Mouse (Mus musculus): ENCODE results near the gene Eva1b. TPM values are rescaled to one million over a fixed set of nuclear protein-coding genes. Genes with fewer than 3 reads are reported as not detected.

Gene Eva1b
- total RNA-seq (2021): 1 to 10 TPM; 6.5 to 7.0 TPM
- long read RNA-seq, experiment 1, partial matches to known transcripts: 0 of 5 reads
- long read RNA-seq, experiment 1, other reads (novel, unspliced or antisense): 0 of 5 reads
- long read RNA-seq, experiment 2, partial matches to known transcripts: 1 of 5 reads
- long read RNA-seq, experiment 2, other reads (novel, unspliced or antisense): 0 of 5 reads

DNA sequence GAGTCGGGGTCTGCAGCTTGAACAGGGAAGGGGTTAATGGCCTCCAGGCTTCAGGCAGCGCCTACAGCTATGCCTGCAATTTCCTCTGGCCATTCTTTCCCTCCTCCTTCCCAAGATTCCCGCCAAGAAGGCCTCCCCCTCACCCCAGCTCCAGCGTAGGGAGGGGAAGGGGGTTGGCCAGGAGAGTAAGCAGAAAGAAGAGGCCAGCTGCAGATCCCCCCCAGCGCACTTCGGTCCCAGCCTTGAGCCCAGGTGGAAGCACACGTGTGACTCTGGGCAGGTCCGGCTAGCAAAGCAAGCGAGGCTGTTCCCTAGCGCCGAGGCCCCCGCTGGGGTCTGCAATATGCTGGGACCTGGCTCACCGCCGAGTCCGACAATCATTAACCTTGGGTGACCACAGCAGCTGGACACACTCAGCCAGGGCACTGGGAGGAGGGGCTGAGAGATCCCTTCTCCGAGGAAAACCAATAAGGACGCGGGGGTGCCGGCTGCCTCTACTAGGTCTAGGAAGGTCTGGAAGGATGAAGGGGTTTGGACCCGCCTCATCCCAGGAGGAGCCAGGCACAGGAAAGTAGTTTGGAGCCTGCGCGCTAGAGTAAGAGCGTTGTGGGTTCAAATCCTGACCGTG is at the start of gene Eva1b:
TSS of gene Eva1b (plus strand) at position 212 of the 628 bp plus-strand sequence.
- intact Hi-C loops (cut with DNase I): no loop called here
- no peak for DNase-seq (ENCODE audit: low spot score in 2 of 2)

DNA sequence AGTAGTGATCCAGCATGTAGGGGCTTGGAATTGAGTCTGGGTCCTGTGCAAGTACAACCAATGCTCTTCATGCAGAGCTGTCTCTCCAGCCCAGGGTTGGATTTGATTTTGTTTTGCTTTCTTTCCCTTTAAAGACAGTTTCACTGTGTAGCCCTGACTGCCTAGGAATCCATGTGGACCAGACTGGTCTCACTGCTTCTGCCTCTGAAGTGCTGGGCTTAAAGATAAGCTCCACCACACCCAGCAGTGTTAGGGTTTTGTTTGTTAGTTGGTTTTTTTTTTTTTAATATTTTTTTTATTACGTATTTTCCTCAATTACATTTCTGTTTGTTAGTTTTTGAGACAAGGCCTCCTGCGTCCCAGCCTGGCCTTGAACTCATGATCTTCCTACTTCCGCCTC is 48.2 kb upstream of the Eva1b start:
- intact Hi-C loops (cut with DNase I): no loop called here
- DNase-seq (ENCODE audit: low spot score in 2 of 2): no peak

DNA sequence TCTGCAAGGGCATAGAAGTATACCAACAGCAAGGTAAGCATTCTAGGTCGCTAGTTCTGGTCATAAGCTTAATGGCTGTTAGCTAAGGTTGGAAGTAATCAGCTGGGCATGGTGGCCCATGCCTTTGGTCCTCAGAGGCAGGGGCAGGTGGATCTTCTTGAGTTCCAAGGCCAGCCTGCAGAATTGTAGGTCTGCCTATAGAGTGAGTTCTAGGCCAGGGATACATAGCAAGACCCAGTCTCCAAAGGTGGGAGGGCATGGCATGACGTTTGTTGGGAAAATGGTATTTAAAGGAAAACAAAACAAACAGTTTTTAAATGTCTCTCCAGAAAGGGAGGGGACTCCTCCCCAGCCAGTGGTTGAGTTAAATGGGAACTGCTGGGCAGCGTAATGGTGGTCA is 46.8 kb upstream of the Eva1b start:
- intact Hi-C loops (cut with DNase I): no loop called here
- no peak for DNase-seq (ENCODE audit: low spot score in 2 of 2)

DNA sequence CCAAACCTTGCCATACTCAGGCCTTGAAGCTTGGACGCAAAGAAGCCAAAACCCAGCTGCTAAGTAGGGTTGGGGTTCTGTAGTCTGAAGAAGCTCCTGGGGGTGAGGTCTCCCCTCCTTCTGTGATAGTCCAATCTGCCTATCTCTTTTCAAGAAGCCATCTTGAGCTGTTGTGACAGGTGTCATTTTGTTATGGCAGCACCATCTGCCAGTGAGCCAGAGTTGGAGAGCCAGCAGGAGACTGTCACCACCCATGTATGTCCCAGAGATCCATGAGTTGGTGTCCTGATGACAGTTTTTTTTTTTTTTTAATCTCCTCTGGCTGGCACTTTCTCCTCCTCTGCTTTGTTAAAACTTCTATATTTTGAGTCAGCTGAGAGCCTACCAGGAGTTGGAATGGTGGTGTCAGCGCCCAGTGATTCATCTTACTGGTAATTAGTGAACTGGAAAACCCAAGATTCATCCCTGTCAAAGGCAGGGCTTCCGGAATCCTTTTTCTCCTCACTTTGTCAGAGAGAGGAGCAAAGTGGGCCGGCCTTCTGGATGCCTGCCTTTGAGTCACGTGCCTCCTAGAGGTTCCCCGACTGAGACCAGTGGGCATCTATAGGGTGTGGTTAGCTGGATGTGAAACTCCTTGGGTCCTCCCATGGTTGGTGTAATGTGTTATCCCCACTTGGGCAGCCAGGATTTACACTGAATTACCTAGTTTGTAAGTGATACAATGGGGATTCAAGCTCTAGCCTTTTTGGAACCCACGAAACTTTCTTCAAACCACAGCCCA is 45.3 kb upstream of the Eva1b start:
- DNase-seq (ENCODE audit: low spot score in 2 of 2): peak in 1 of 2 experiments; percentile 22
- intact Hi-C loops (cut with DNase I): no loop called here

DNA sequence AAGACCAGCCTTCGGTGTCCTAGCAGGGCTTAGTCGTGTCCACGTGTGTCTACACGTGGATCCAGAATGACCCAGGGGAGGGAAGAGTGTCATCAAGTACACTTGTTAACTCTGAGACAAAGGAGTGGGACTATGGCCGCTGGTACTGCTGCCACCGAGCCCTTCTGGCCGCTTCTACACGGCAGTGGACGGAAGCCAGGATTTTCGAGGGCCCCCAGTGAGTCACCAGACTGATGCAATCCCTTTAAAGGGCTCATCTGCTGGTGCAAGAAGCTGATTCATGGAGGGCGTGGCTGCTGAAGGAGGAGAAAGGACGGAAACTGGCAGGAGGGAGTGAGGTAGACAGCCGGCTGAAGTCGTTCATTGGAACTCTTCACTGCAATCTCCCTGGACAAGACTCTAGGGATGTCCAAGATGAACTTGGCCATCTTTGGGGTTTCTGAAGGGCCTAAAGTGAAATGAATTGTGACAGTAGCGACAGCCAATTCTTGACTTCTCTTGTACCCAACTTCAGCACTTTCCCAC is 44.4 kb upstream of the Eva1b start:
- peak; percentile 84 to 90 for DNase-seq (ENCODE audit: low spot score in 2 of 2)
- intact Hi-C loops (cut with DNase I): no loop called here

DNA sequence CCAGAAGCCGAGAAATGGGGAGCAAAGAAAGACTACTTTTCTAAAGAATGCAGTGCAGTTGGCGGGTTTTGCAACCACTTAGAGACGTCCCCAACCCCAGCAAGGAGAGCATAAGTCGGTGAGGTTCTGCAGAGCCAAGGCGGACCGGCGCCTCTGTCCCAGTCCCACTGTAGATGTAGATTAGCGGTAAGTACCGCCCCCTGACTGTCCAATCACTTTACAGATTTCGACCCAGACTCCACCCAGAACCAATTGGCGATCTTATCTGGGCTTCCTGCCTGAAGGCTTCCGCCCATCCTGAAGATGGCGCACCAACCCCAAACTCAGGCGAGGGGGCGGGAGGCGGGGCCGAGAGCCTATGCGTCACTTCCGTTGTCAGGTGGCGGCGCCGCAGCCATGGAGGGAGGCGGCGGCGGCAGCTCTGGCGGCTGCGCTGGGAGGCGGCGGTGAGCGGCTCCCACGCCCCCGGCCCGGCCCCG is 43.9 kb upstream of the Eva1b start, which contains the start of gene Stk40:
TSS of gene Stk40 (plus strand) at position 368 of the 479 bp plus-strand sequence.
- DNase-seq (ENCODE audit: low spot score in 2 of 2): peak; percentile 96 to 98
- intact Hi-C loops (cut with DNase I): no loop called here

DNA sequence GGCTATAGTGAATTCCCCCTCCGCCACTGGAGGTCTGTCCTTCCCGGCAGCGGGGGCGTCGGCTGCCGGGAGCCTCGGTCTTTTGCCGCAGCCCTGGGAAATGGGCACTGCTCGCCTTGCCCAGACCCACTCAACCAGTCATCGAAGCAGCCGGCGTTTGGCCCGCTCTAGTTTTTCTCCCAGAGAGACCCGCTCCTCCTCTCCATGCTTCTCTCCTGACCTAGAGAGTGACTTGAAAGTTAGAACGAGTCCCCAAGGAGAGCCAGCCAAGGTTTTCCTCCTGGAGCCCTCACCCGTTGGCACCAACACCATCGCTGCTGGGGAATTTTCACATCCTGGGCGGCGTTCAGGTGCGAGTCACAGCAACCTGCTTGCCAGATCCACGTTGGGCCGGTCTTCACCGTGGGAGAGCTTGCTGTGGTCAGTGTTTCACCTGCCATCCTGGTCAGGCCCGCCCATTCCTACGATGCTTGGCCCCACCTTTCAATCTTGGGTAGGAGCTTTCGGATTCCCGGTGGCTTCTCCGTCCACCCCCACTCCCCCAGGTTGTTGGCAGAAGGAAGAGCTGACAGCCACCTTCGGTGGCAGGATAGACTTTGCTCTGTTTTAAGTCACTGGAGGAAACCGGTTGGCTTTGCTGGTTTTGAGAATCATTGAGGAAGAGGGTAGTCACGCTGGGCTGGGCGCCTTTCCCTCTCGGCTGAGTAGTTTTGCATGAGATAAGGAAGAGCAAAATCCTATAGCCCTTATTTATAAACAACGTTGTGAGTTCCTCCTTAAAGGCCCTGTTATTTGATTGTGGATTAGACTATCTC is 43.1 kb upstream of the Eva1b start:
- peak in 1 of 2 experiments; percentile 33 for DNase-seq (ENCODE audit: low spot score in 2 of 2)
- intact Hi-C loops (cut with DNase I): no loop called here

DNA sequence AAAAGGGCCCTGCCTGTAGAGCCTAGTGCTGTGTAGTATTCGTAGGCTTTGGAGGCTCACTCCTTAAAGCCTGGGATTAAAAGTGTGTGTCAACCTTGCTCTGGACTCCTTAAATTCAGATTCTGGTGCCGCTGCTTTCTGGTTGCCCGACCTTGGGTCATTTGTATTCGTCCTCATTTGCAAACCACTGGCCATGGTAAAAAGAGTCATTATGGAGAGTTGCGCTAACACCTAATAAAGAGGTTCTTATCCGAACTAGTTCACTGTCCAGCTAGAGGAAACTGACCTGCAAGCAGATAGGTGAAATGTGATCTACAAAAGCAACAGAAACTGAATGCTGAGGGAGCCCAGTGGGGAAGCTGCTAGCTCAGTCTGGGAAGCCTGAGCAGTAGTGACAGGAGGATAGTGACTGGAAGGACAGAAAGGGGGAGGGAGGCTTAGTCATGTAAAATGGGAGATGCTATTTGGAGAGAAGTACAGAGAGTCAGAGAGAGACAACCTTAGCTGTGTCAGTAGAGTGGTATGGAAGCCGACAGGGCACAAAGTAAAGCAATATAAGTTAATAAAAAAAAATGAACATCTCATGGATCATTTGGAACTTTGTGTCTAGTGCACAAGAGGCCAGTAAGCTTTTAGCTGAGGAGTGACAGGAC is 42.3 kb upstream of the Eva1b start:
- no peak for DNase-seq (ENCODE audit: low spot score in 2 of 2)
- intact Hi-C loops (cut with DNase I): no loop called here

DNA sequence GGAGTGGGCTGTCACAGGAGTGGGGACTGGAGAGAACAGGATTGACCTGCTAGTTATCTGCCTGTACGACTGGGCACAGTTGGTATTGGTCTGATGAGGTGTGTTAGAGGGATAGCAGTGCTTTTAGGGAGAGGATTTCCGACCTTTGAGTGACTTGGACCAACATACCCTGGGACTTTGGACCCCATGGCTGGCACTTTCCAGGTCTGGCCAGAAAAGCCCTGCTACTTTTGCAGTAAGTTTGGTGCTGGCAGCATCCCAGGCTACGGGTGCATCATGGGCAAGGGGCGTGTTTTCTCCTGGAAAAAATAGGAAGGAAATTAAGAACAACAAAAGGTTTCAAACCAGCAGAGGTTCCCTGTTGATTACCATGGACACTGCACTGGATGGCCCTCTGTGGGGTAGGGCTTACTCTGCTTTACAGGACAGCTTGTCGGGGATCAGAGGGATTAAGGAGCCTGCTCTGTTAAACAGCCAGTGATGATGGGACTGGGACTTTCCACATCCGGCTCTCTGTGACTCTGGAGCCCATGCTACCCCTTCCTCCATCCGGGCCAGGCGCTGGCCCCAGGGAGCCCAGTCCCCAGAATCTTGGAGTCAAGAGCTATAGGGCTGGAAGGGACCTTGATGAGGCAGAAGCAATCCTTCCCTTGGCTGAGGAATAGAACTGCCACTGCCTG is 39.3 kb upstream of the Eva1b start:
- intact Hi-C loops (cut with DNase I): no loop called here
- DNase-seq (ENCODE audit: low spot score in 2 of 2): no peak

DNA sequence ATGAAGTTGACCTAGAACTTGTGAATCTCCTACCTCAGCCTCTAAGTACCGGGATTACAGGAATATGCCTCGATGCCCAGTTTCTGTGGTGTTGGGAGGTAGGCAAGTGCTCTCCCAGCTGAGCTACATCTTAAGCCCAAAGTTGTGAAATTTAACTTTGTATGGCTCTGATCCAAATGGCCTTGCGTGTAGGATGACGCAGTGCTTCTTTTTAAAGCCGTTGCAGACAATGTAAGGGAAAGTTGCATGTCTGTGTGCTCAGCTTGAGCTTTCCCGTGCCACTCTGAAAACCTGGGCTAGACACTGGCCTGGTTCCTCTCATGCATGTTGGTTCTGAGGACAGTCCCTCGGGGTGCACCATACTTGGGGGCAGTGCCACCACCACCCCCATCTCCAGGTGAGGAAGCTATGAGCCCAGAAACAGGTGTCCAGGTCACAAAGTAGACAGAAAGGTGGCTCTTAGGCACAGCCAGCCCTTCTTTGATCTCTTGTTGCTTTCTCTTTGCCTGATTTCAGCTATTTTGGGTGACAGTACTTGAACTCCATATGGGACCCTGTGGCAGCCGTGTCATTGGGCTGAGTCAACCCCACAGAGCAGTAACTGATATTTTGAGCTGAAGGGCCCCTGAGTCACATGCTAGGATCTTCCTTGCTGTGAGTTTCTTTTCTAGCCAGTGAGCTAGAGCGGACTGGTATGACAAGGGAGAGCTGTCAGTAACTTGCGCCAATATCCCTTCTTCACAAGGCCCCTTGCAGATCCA is 37.8 kb upstream of the Eva1b start:
- no peak for DNase-seq (ENCODE audit: low spot score in 2 of 2)
- intact Hi-C loops (cut with DNase I): loop anchor here (2.0 kb wide), 1 partner anchor 23 kb away; no protein-coding TSS in a partner anchor

DNA sequence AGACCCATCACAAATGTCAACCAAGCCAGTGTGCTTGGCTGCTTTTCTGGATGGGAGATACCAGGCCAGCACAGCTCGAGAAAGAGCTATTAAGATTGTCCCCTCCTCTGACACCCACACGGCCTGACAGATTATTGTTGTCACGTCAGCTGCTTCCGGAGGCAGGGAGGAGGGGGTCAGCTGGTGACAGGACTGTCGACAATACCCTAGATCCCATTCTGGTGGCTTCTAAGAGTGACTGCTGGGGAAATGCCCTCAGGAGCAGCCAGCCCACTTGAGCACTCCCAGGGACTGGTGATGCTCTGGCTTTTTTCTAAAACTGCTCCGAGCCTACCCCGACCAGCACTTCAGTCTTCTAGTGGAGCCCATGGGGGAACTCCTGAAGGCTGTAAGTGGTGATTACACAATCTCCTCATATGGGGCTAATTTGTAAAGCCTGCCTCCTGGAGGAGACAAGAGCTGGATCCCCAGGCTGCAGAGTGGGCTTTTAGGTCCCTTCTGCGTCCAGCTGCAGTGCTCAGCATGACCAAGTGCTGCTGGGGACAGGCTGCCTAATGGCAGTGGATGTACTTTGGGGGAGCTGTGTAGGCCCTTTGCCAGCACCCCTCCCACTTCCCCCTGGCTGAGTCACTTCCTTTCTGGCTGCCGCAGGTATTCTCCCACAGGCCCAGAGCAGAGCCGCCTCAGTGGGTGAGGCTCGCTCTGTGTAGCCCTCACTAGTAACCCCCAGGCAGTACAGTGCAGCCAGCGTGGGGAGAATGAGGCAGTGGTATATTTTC is 37.0 kb upstream of the Eva1b start:
- DNase-seq (ENCODE audit: low spot score in 2 of 2): peak; percentile 72 to 74
- intact Hi-C loops (cut with DNase I): loop anchor here (2.0 kb wide), 1 partner anchor 24 kb away; no protein-coding TSS in a partner anchor

DNA sequence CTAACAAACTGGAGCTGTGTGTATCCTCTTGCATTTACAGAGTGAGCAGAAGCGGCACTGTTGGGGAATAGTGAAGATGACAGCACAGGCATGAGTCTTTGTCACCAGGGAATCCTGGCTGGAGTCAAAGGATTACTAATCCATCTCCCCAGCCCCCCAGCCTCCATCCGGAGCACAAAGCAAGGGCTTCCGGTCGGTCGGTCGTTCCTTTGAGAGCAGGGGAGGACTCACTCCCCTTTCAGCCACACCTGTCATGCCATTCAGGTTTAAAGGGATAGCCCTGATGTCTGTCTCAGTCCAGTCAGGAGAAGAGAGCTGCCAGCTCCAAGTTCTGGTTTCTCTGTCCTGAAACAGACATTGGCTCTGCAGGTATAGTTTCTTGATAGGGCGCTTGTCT is 36.4 kb upstream of the Eva1b start:
- intact Hi-C loops (cut with DNase I): loop anchor here (2.0 kb wide), 1 partner anchor 24 kb away; no protein-coding TSS in a partner anchor
- DNase-seq (ENCODE audit: low spot score in 2 of 2): no peak

DNA sequence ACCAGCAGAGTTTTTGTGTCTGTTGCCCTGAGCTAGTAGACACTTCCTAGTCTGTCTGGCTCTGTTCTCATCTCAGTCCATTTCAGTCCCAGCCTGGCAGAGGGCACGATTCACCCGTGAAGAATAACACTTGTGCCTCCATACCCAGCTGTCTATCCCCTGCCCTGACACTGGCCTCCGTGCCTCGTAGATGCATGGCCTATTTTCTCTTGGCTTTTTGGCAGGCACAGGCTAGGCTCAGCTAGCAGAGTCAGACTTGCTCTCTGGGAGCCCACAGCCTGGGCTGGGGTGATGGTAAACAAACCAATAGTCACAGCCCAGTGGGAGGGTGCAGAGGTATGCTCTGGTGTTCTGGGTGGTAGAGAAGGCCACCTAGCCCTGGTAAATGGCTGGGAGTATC is 34.3 kb upstream of the Eva1b start:
- no peak for DNase-seq (ENCODE audit: low spot score in 2 of 2)
- intact Hi-C loops (cut with DNase I): no loop called here

DNA sequence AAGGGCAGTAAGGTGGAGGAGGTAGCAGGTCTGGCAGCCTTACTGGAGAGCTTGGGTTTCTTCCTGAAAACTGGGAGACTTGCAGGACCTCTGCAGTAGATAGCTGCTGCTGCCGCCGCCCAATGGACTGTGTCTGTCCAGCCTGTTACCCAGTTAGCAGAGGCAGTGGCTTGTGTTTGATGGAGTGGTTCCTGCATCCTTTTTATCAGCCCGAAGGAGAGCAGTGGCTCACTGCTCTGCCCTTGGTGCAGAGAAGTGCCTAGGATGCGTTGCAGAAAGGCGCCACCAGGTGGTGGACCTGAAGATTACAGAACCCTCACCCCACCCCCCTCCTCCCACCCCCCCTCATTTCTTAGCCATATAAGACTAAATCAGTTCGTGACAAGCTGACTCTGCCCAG is 33.6 kb upstream of the Eva1b start:
- intact Hi-C loops (cut with DNase I): no loop called here
- DNase-seq (ENCODE audit: low spot score in 2 of 2): no peak

DNA sequence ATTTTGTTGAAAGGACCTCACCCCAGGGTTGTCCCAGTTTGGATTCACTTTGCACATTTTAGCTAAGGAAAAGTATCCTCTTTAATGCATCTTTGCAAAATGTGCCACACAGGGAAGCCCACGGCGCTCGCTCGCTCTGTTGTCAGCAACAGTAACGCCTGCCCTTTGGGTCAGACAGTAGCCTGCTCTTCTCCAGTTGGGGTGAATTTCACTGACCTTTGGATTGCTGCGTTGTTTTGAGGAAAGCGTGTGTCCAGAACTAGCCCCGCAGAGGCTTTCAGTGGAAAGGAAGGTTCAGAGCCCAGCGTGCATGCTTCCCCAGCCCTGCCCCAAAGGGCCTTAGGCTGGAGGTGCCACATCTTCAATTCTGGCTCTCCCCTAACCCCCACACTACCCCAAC is 32.1 kb upstream of the Eva1b start:
- intact Hi-C loops (cut with DNase I): no loop called here

DNA sequence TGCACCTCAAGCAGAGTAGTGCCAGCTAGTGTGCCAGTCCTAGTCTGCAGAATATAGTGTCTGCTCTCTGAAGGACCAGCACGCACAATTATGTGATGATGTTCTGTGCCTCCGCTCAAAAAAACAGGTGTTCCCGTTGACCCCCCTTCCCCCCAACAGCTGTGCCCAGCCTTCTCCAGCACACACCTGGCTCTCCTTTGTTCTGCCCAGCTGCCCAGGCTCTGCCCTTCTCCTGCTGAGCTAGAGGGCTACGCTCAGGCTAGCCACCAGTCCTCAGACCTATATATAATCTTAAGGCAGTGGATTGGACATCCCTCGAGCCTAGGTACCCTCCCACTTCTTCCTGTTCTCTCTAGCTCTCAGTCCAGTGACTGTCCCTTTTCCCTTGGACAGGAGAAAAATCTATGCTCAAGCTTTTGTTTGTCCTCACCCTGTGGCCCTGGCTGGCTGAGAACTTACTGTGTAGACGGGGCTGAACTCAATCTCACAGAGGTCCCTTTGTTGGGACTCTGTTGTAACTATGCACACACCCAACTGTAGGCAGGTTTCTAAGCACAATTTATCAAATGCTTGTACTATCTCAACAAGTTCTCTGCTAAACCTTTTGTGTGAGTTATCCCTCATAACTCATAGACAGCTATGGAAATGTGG is 31.5 kb upstream of the Eva1b start:
- DNase-seq (ENCODE audit: low spot score in 2 of 2): no peak
- intact Hi-C loops (cut with DNase I): no loop called here

More for the DNA sequence above, 32.1 kb upstream of the Eva1b start:
- DNase-seq (ENCODE audit: low spot score in 2 of 2): no peak

Measured in left cerebral cortex, postnatal 14 days (tissue).